ENCODE assay signal across 7 mouse cellular contexts in the genomic region with DNA sequence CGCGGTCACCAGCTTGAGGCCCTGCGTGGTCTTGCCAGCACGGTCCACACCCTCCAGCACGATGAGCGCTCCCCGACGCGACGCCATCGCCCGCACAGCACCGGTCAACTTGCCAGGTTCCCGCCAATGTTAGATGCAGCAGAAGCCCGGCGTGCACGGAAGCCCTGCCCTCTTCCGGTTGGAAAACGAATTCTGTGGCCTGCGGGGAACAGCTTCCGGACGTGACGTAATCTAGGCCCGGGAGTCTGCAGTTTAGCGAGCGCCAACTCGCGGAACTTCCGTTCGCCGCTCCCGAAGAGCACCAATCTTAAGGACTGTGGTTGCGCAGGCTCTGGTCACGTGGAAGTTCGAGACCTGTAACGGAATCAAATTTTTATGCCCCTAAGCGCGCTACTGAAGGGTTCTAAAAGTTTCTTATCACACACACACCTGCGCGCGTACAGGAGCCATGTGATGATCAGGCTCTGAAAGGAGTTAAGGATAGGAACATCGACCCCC. TPM values are rescaled to one million over a fixed set of nuclear protein-coding genes. Genes with fewer than 3 reads are reported as not detected.
DNase-seq lines count a peak whose midpoint lies in the region; ATAC-seq lines count a peak whose summit lies in the region.

A gene (minus strand): TSS at position 194 of the 498 bp plus-strand sequence.

- peak; percentile 59 for ATAC-seq in intestine, embryonic 15.5 days

- peak within 1 kb of the TSS; percentile 90 for H3K4me2 ChIP-seq in intestine, embryonic 15.5 days (replicated peaks)

- peak within 1 kb of the TSS; percentile 63 for H3K9ac ChIP-seq in intestine, embryonic 15.5 days

- WGBS in intestine, embryonic 15.5 days = under 1% methylated on average over 42 of the region's 42 CpGs
- WGBS in midbrain, embryonic 10.5 days = under 1% methylated on average over 42 of the region's 42 CpGs

- peaks cover 8% of the 10 kb centered on the region for H3K36me3 ChIP-seq in intestine, embryonic 15.5 days
- H3K36me3 ChIP-seq in midbrain, embryonic 10.5 days = peaks cover 55% of the 10 kb centered on the region

- H3K4me3 ChIP-seq in intestine, embryonic 15.5 days (replicated peaks) = peak within 1 kb of the TSS; percentile 61
- H3K4me3 ChIP-seq in midbrain, embryonic 10.5 days = peak within 1 kb of the TSS; percentile 86

- intact Hi-C loops in gastrocnemius, postnatal 36 days (cut with DNase I) = loop anchor here (2.0 to 5.0 kb wide), 2 partner anchors 45 to 134 kb away; no protein-coding TSS in a partner anchor
- intact Hi-C loops in left cerebral cortex, postnatal 25 days (cut with DNase I) = loop anchor here (1.0 to 2.0 kb wide), 2 partner anchors 24 to 167 kb away; no protein-coding TSS in a partner anchor

- no peaks in the 10 kb centered on the region for H3K9me3 ChIP-seq in intestine, embryonic 15.5 days
- H3K9me3 ChIP-seq in midbrain, embryonic 10.5 days (replicated peaks) = no peaks in the 10 kb centered on the region

- peaks cover 14% of the 10 kb centered on the region for H3K4me1 ChIP-seq in intestine, embryonic 15.5 days (replicated peaks)
- peaks cover 44% of the 10 kb centered on the region for H3K4me1 ChIP-seq in midbrain, embryonic 10.5 days

- DNase-seq in adrenal gland, adult 18-20 months (ENCODE audit: low spot score in 2 of 2) = peak; percentile 80 to 82
- peak; percentile 98 for DNase-seq in embryo, embryonic 11 days
- peak; percentile 81 to 88 for DNase-seq in gastrocnemius, postnatal 36 days
- peak; percentile 92 to 96 for DNase-seq in left cerebral cortex, postnatal 25 days (ENCODE audit: low spot score in 2 of 2)
- DNase-seq in midbrain, embryonic 10.5 days (ENCODE audit: low spot score) = peak; percentile 96
- peak; percentile 85 for DNase-seq in right cerebral cortex, postnatal 4 days

- H3K27ac ChIP-seq in intestine, embryonic 15.5 days = peak within 1 kb of the TSS; percentile 98
- peak within 1 kb of the TSS; percentile 92 for H3K27ac ChIP-seq in midbrain, embryonic 10.5 days (replicated peaks)

- no peaks in the 10 kb centered on the region for H3K27me3 ChIP-seq in intestine, embryonic 15.5 days (replicated peaks)
- no peaks in the 10 kb centered on the region for H3K27me3 ChIP-seq in midbrain, embryonic 10.5 days (ENCODE audit: low read depth, poor library complexity, severe bottlenecking)

RNA-seq across cellular contexts. Expression of the gene that starts here (rescaled TPM):
- total RNA-seq in adrenal gland, adult 18-20 months (2021) = 10 to 100 TPM; 54.6 to 57.5 TPM
- 10 to 100 TPM; 14.0 to 15.1 TPM for total RNA-seq in gastrocnemius, postnatal 36 days (2021)
- polyA plus RNA-seq in intestine, embryonic 15.5 days (2015; fragmentation: Nextera tagmentation; extraction: Ambion mirVana) = 218 and 226 TPM in 2 replicates
- 10 to 100 TPM; 47.7 to 53.3 TPM for total RNA-seq in left cerebral cortex, postnatal 25 days (2021)
- polyA plus RNA-seq in midbrain, embryonic 10.5 days (2016; fragmentation: Nextera tagmentation; extraction: Ambion mirVana) = 271 and 294 TPM in 2 replicates

Comparison
In these comparisons a context has a peak if more than half of its experiments do, and no peak if none do; other contexts are left out.
1. Peak in every context shown above with its lines: DNase-seq, ATAC-seq, H3K4me3 ChIP-seq and H3K27ac ChIP-seq.